Mouse (Mus musculus) cerebellum, adult 11-12 months (tissue): ENCODE results near the gene Stat1.

Source experiments
- DNase-seq: peaks from one replicate; pipeline ENCODE4 v3.0.0; 2022

The Stat1 gene

DNA sequence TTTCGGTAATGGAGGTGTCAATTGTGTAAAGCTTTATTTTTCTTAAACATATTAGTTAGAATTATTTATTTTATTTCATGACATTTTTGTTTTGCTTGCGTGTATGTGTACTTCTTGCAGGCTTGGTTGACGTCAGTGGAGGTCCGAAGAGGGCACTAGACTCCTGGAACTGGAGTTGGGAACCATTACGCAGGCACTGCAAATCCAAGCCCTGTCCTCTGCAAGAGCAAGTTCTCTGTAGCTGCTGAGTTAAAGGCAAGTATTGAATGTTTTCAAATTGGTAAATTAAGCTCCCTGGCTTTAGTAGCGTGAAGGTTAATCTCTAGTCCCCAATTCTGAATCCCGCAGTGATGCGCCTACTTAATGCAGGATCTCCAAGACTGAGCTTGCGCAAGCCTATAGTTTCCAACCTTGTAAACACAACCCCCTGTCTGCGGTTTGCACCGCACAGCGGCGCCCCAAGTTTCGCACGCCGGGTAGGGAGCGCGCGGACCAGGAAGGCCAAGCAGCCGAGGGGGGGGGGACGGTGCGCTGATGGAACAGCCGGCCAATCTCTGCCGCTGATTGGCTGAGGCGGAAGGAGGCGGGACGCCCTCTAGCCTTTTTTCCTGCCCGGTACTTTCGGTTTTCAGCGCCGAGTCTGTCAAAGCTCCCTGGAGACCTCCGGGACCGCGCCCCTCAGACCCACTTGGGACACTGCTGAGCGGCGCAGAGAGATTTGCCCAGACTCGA is at the start of gene Stat1:
TSS of gene Stat1 (plus strand) at position 581 of the 732 bp plus-strand sequence.
- DNase-seq, result peak; percentile 83

DNA sequence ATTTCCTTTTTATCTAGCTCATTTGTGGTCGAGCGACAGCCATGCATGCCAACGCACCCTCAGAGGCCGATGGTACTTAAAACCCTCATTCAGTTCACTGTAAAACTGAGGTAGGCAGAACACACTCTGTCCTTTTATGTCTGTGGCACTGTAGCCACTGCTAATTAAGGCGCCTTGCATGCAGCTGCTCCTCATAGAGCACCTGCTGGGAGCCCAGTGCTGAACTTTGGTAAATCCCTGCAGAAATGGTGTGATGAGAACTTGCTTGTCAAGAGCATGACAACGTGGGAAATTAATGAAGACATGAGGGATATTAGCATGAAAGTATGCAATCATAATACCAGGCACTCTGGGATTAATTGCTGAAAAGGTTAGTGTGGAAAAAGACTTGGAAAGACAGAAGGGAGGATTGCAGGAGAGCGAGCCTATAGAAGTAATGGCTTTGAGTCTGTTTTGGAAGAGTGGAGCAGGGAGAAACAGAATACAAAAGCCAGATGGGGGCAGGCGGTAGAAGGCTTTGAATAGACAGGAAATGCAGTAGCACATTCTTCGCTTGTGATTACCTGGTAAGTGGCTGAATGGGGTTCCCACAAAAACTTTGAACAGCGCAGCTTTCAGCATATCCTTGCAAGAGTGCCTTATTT is 39.4 kb upstream of the Stat1 start:
- DNase-seq, result no peak

DNA sequence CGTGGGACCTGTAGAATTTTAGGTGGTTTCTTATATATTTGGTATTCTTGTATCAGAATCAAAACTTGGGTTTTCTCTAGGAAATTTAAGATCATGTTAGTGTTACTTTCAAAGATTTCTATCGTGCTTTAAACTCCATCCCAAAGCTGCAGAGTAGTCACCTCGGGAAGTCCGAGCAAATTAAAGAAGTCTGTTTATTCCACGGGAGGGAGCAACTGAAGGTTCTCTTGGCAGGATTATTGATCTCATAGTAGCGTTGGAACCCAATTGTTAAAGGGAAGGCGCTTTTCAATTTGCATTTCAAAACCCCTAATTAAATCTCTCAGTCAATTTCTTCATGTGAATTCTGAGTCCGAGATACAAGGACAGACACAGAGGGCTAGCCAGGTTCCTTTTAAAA is 38.9 kb upstream of the Stat1 start:
- DNase-seq, result no peak

DNA sequence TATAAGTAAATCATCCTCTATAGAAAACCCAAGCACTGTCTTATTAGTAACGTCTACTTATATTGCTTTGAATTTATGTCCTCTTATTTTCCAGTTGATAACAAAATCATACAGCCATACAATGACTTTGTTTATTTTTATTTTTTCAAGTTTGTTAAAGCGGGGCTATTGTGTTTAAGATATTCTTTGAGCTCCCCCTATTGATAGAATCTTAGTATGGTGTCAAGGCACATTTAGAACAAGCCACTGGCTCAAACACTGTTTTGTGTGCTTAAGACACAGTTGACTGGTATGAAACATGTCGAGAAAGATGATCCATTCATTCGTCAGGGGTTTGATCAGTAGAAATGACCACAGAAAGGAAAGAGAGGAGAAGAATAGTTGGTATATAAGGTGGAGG is 33.0 kb upstream of the Stat1 start:
- no peak for DNase-seq

DNA sequence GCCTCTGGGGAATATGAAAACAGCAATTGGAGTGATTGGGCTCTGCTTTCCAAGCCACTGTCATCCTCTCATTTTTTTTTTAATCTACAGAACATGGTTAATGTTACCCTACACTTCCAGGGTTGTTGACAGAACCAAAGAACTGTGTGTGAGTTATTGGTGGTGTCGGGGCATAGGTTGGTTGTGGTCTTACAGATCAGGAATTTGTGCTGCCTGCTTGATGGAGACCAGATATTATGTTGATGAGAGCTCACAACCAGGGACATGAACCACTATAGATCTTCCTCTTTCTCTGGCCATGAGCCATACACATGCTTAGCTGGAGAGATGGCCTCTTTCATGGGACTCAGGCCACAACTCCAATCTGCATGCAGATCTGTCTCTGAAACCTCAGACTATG is 32.1 kb upstream of the Stat1 start:
- no peak for DNase-seq

DNA sequence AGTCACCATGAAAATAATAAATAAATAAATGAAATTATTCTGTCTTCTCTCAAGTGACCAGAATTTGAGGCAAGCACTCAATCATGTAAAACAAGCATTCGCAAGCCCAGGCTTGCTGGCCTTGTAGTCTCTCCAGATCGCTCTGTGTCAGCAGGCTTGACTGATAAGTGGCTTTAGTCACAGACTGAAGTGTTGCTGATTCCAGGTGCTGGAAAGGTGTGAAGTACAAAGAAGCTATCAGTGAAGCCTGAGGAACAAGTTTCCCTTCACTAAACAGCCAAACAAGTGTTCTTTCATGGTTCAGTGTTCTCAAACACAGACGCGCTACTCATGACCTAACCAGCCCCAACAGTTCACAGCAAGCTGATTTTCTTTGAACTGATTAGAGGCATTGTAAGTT is 30.6 kb upstream of the Stat1 start:
- DNase-seq, result no peak

DNA sequence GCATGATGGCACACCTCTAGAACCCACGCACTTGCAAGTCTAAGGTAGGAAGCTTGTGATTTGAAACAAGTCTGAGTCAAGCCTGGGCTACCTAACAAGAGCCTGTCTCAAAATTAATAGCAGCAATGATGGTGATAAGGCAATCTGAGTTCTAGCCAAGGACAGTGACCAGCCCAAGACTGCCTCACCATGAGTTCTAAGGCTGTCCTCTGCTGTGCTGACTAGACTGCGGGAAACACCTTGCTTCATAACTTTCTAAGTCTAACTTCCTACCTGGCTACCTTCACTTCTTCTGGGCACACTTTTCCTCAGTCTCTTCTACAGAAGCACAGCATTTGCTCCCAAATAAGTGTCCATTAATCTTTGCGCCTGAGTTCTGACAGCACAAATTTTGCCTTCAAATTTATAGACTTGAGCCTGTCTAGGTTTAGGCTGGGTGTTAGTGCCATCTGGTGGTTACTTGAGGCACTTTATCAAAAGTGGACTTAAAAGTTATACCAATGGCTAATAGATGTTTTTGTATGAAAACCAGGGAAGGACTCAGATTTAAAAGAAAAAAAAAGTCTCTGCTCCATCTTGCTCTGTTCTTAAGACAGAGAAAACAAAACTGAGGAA is 20.5 kb upstream of the Stat1 start:
- no peak for DNase-seq

DNA sequence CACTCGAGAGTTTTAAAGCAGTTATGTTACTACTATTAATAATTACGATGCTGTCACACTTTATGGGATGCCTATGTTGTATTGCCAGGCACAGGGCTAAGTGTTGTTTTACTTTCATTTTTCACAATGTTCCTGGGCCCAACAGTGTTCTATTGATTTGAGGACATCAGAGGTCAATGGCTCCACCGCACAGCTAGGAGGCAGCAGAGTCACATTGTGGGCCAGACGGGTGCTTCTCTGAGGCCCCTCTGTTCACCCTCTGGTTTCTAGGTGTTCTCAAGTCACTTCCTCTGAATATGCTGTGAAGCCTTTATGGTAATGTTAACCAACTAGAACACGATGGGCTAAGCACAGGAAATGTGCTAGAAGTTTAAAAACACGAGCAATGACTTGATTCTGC is 18.7 kb upstream of the Stat1 start:
- DNase-seq, result no peak

DNA sequence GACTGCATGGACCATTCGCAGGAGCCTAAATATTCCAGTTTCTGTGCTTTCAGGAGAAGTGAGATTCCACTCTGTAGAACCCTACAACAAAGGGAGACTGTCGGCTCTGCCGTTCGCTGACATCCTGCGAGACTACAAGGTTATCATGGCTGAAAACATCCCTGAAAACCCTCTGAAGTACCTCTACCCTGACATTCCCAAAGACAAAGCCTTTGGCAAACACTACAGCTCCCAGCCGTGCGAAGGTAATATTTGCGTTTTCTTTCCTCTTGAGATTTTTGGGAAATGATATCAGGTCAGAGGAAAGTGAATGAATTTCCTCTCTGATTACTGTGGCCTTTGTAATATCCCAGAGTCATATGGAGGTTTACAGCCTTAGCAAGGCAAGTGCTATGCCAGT is 16.4 kb upstream of the Stat1 start:
- no peak for DNase-seq

DNA sequence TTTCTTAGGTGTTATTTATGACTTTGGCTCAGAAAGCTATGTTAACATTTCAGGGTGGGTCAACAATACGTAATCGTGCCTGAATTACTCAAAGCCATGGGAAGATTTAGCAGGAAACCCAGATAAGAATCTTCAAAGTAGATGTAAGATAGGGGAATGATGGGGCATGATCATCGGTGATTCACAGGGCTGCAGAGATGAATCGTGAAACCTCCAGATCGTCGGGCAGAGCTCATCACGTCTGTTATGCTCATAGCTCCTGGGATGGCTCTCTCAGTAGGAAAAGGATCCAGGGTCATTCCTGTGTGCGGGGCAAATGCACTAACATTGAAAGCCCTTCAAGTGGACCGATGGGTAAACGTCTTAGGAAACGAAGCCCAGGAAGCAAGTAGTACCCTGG is 12.0 kb upstream of the Stat1 start:
- no peak for DNase-seq

DNA sequence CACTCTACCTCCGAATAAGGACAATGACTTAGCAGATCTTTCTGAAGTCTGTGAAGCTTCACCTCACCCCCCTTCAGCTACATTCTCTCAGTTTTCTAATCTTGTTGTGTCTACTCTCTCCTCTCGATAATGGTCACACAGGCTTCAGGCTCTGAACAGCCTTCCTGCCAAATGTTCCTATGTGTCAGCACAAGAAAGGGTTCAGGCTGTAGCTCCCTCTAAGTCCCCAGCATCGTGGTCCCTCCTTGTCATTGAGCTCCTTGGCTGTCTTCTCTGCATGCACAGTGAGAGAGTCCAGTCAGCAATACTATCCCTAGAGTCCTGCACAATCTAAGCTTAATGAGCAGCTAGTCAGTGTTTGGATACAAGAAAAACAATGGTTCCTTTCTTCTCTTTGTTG is 8.0 kb upstream of the Stat1 start:
- no peak for DNase-seq

DNA sequence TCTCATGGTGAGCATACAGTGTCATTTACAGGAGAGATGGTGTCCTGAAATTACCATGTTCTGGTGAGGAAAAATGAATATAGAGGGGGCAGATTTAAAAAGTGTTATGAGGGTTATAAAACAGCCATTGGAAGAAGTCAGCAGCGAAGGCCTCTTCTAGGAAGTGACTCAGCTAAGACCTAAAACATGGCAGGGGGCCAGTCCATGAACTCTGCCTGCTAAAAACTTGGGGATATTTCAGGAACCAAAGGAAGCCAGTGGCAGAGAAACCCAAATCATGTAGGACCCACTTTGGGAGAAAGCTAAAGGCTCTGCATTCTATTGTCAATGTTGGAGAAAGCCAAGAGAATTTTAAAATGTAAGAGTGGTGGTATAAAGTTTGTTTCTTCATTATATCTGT is 6.9 kb upstream of the Stat1 start:
- peak; percentile 23 for DNase-seq

DNA sequence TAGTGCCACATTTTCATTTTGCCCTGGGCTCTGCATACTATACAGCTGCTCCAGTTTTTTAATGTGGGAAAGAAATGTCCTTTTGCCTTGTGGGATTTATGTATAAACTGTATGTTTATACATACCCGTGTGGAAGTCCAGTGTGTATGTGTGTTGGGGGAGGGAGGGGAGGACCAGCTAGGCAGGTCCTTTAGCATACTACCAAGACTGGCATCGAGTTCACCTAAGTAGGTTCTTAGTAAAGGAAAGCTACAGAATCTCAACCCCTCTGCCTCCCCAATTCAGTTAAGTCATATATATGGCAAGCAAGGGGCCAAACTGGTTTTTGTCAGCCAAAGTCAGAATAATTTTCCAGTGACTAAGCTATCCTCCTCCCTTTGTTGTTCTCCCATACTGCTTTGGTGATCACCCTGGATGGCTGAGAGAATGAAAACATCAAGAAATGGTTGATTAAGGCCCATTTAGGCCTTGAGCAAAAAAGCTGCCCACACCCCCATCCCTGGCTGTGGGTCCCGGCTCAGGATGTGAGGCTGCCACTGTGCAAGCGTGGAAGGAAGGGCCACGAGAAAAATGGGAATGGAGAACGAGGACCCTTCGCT is 6.1 kb upstream of the Stat1 start:
- DNase-seq, result no peak

DNA sequence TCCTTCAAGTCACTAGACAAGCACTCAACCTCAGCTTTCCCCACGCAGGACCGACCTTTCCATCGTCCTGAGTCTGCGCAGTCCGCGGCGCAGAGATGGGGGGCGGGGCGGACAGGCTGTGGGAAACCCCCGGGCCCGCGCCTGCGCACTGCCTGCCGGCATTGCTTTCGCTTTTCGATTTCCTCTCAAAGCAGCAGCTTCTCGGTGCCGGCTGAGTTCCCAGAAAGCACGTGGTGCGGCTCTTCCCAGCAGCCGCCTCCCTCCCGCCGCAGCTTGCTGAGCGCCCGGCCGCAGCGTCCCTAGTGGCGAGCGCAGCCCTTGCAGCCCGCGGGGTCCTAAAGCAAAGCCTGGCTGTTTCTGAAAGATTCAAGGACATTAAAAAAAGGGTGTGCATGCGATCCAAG is 5.6 kb upstream of the Stat1 start:
- peak; percentile 99 for DNase-seq

DNA sequence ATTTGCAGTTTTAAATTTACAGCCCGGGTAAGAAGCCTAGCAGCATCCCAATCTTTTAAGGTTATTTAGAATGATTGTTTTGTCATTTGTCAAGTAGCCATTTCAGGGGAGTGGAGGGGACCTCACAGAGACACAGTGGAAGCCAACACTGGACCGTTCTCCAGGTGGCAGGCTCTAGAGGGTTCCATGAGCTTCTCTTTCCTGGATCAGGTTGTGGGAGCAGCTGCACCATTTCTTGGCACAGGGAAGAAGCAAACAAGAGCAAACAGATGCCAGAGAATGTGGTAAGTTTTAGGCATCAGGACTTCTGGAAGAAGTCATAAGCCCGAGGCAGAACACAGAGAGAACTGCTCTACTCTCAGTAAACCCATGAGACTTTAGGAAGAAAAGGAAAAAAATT is 2.8 kb upstream of the Stat1 start:
- no peak for DNase-seq

DNA sequence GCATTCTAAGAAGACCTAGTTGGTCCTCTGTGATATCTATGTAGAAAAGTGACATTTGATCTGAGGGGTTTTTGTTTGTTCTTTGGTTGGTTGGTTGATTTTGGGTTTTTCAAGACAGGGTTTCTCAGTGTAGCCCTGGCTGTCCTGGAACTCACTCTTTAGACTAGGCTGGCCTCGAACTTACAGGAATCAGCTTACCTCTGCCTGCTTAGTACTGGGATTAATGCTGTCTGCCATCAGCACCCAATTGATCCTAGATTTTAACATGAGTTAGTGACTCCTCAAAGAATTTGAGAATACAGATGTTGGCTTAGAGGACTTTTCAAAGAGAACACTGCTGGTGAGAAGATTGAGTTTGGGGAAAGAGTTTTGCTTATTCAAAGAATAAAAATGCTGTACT is 1.5 kb upstream of the Stat1 start:
- DNase-seq, result no peak

DNA sequence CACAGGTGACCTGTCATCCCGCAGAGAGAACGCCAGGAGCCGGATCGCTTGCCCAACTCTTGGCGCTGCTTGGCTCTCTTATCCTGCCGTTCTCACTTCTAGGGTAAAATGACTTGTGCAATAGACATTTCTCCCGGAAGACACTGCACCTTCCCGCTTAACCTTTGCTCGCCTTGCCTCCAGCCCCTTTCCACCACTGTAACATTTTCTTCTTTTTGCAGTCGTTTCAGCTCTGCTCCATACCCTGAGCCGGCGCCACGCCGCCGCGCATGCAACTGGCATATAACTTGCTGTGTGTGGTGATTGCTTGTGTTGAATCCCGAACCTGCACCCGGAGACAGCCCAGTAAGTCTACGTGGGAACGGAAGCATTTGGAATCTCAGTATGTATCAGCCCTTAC is 451 bp downstream of the Stat1 start:
- no peak for DNase-seq

DNA sequence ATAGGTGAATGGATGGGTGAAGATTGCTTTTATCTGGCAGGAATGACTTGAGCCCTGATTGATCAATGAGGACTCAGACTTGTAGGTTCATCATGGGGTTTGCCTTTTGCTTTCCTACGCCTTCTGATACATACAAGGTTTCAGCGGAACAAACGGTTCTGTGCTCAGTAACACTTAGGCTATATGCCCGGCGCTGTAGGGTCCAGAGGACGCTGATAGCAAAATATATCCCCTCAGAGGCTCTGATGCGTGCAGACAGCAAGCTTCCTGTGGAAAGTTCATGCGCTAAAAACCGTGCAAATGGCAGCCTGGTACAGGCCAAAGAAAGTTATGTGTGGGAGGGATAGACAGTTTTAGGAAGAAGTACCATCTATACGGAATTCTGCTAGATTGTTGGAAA is 951 bp downstream of the Stat1 start:
- DNase-seq, result no peak

DNA sequence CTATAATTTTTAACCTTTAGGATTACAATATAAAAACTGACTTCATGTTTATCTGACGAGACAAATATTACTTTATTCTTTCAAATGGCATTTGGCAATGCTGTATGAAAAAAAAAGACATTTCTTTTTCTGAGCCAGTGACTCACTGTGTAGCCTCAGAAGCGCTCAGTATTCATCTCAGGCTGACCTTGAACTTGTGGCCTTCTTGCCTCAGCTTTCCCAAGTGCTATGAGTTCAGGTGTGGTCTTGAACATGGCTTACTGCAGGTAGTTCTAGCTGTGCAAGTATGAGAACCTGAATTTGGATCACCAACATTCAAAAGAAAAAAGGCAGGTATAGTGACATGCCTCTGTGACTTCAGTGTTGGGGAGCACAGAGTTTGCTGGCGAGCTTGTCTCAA is 1.8 kb downstream of the Stat1 start:
- no peak for DNase-seq

DNA sequence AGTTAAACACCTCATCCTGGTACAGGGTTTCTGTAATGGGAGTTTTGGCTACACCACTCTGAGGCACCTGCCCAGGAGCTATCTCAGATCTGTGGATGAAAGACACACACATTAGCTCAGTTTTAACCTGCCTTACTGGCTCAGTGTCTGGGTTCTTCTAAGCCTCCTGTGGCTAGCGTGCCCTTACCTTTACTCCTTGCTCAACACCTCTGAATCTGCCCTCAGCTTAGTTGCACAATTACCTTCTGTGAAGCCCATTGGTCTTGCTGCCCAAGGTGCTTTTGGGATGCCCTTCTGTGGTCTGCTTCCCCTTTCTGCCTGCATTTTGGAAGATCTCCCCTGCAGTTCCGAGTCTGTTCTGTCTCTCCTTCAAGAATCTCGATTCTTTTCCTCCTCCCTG is 5.6 kb downstream of the Stat1 start:
- no peak for DNase-seq

DNA sequence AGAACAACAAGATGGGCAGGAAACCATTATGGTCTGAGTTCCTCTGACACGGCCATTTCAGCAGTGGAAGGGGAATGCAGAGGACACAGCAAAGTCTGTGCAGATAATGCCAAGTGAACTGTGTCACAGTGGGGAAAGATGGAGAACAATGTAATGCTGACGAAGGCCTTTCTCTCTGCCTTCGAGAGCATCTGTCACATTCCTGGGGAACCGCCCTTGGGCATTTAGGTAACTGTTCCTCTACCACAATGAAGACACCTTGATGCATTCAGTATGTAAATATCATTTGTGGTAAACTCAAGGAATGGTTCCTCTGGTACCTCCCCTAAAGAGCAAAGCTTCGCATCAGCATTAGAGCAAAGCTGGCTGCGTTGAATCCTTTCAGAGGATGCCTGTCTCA is 8.1 kb downstream of the Stat1 start:
- no peak for DNase-seq

DNA sequence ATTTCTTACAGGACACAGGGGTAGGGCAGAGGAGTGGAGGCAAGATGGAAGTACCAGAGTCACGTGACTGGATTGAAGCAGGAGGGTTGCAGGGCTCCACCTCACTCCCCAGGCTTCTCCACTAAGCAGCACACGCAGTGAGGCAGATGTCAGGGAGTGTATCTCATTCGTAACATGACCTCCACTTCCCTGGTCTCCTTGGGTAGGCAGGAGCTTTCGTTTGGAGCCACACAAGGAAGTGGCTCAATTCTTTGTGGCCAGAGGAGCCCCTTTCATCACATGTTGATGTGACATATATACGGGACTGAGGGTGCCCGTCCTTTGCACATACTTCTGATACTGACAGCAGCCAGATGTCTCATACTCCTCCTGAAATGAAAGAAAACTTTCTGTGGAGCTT is 10.6 kb downstream of the Stat1 start:
- DNase-seq, result no peak

DNA sequence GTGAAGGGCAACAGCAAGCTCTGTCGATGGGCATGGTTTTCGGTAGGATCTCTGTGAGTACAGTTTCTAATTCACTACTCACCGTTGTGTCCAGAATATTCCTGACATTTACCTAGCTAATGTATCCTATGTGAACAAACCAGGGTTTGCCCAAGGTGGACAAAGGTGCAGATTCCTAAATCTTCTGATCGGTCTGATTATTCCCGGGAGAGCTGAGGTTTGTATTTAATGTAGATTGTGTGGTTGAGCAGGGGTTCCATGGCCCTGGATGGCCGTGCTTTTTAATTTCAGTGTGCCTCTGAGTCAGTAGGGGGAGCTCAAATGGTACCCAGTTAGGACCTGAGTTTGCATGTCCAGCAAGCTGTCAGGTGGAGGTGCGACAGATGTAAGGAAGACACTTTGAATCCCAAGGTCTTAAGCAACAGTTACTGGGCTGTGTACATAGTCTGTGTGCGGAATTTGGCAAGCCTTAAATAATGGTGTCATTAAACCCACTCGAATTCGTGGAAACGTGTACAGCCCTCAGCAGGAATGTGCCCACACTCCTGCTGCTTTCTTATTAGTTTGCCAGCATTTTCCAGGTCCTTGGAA is 12.6 kb downstream of the Stat1 start:
- no peak for DNase-seq

DNA sequence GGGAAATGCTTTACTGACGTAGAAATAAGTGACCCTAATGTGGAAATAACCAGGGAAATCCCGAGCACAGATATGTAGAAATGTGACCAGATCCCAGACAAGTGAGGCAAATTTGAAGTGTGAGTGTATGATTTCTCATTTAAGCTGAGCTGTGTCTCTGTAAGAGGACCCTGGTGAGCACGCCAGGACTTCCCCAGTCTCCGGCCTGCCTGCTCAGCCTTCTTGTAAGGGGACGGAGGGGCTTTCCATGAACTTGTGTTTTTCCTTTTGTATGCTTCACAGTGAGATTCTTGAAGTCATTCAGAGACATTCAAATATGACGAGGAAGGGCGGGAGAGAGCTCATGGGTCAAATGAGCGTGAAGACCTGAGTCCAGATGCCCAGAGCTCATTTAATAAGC is 14.0 kb downstream of the Stat1 start:
- DNase-seq, result no peak
